Mouse (Mus musculus): ENCODE results near the gene Scube2. TPM values are rescaled to one million over a fixed set of nuclear protein-coding genes. Genes with fewer than 3 reads are reported as not detected.

Scube2 gene
- total and polyA plus RNA-seq, 3 experiments = 0.27 to 0.67 TPM; not detected in 1

- no peak overlapping the region for H3K27ac ChIP-seq (ENCODE audit: control insufficient read depth, low read depth, low read length)
- no peak overlapping the region for H3K4me3 ChIP-seq (ENCODE audit: control insufficient read depth in 1 of 2, insufficient read depth in 1 of 2, low read depth in 2 of 2, low read length in 2 of 2)
- peaks cover 0 to 8% of the 10 kb centered on the region in 2 experiments; a peak in 2 of 4 replicates for H3K36me3 ChIP-seq (ENCODE audit: control insufficient read depth in 1 of 2, insufficient read depth in 2 of 2, low read length in 2 of 2)
- H3K9me3 ChIP-seq (replicated peaks; ENCODE audit: insufficient read depth, low read length) = no peaks in the 10 kb centered on the region
- no peak for DNase-seq (ENCODE audit: low read depth, low spot score)
- peaks cover 0 to 5% of the 10 kb centered on the region in 2 experiments; a peak in 3 of 4 replicates for H3K4me1 ChIP-seq (ENCODE audit: control insufficient read depth in 1 of 2, insufficient read depth in 2 of 2, low read length in 2 of 2)
- no peak overlapping the region for H3K9ac ChIP-seq (ENCODE audit: control insufficient read depth, low read depth, low read length, poor library complexity, severe bottlenecking)
- peaks cover 0 to 2% of the 10 kb centered on the region in 2 experiments; a peak in 2 of 4 replicates for H3K27me3 ChIP-seq (ENCODE audit: control insufficient read depth in 1 of 2, insufficient read depth in 2 of 2, low read length in 2 of 2)
- H3K79me2 ChIP-seq (ENCODE audit: control insufficient read depth, insufficient read depth, low read length, poor library complexity) = no peaks in the 10 kb centered on the region
- TF ChIP-seq MYC (IDR thresholded peaks at IDR 0.05; ENCODE audit: low read depth, low read length) (no peak), CHD2 (IDR thresholded peaks at IDR 0.05; ENCODE audit: low read length) (no peak), CHD1 (IDR thresholded peaks at IDR 0.05; ENCODE audit: low read depth, low read length) (no peak), KAT2A (conservative IDR thresholded peaks at IDR 0.05; ENCODE audit: low read depth, low read length) (no peak), ZKSCAN1 (IDR thresholded peaks at IDR 0.05; ENCODE audit: low read depth, low read length) (no peak), EP300 (IDR thresholded peaks at IDR 0.05; ENCODE audit: low read depth in 1 of 2, low read length in 2 of 2) (no peak), RAD21 (IDR thresholded peaks at IDR 0.05; ENCODE audit: low read depth, low read length) (no peak), MYB (IDR thresholded peaks at IDR 0.05; ENCODE audit: low read depth, low read length) (no peak), POLR2AphosphoS5 (IDR thresholded peaks at IDR 0.05; ENCODE audit: borderline replicate concordance, low read depth, low read length) (no peak), E2F4 (IDR thresholded peaks at IDR 0.05; ENCODE audit: borderline replicate concordance, low read depth, low read length) (no peak), ZNF384 (IDR thresholded peaks at IDR 0.05; ENCODE audit: low read depth, low read length) (no peak), NELFE (IDR thresholded peaks at IDR 0.05; ENCODE audit: low read depth, low read length) (no peak), TBP (IDR thresholded peaks at IDR 0.05; ENCODE audit: low read depth, low read length) (no peak), SMC3 (IDR thresholded peaks at IDR 0.05; ENCODE audit: low read depth, low read length) (no peak), GABPA (IDR thresholded peaks at IDR 0.05; ENCODE audit: low read depth, low read length) (no peak), USF2 (IDR thresholded peaks at IDR 0.05; ENCODE audit: borderline replicate concordance in 1 of 2, insufficient read depth in 1 of 2, low read depth in 1 of 2, low read length in 2 of 2) (no peak)
Observed at GRCm38 (mm10) chr7:109873170-109873569, 7.7 kb upstream of the Scube2 start.

DNA sequence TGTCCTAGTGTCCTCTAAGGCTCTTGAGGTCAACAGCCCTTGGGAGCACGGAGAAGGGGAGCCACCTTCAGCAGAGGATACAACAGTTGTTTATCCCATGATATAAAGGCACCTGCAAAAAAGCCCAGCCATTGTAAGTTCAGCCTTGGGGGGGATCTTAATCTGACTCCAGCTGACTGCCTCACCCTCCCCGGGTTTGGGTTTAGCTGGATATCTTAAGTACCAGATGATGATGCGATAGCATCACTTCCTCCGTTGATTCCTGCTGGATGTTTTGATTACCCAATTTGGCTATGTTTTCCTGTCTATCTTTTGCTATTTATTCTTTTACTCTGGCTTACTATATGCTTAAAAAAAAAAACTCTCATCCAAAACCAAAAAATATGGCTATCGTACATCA is 5.8 kb upstream of the Scube2 start:
- TF ChIP-seq SIN3A (IDR thresholded peaks at IDR 0.05; ENCODE audit: low read length) (no peak), GATA1 (IDR thresholded peaks at IDR 0.05; ENCODE audit: low read depth, low read length) (peak; percentile 64), ETS1 (IDR thresholded peaks at IDR 0.05; ENCODE audit: low read depth, low read length) (peak; percentile 77), POLR2A (IDR thresholded peaks at IDR 0.05; ENCODE audit: control insufficient read depth in 1 of 2, insufficient read depth in 1 of 2, low read depth in 1 of 2, low read length in 2 of 2, poor library complexity in 1 of 2) (no peak), TCF12 (IDR thresholded peaks at IDR 0.05; ENCODE audit: low read depth, low read length) (peak; percentile 73; the same call in 1 of the 2 replicates), EP300 (IDR thresholded peaks at IDR 0.05; ENCODE audit: low read depth in 1 of 2, low read length in 2 of 2) (peak; percentile 42 to 63), TAL1 (IDR thresholded peaks at IDR 0.05; ENCODE audit: low read length) (0 out of 2 replicates have a peak, but pooled peaks have one; percentile 5)
- Histone ChIP-seq H3K9ac (ENCODE audit: control insufficient read depth, low read depth, low read length, poor library complexity, severe bottlenecking) (no peak overlapping the region), H3K9me3 (replicated peaks; ENCODE audit: insufficient read depth, low read length) (no peaks in the 10 kb centered on the region), H3K4me3 (ENCODE audit: control insufficient read depth in 1 of 2, insufficient read depth in 1 of 2, low read depth in 2 of 2, low read length in 2 of 2) (no peak overlapping the region), H3K27me3 (ENCODE audit: control insufficient read depth in 1 of 2, insufficient read depth in 2 of 2, low read length in 2 of 2) (peaks cover 1 to 10% of the 10 kb centered on the region in 2 experiments; a peak in 3 of 4 replicates), H3K4me1 (ENCODE audit: control insufficient read depth in 1 of 2, insufficient read depth in 2 of 2, low read length in 2 of 2) (peaks cover 0 to 5% of the 10 kb centered on the region in 2 experiments; a peak in 3 of 4 replicates), H3K79me2 (ENCODE audit: control insufficient read depth, insufficient read depth, low read length, poor library complexity) (no peaks in the 10 kb centered on the region), H3K27ac (ENCODE audit: control insufficient read depth, low read depth, low read length) (no peak overlapping the region), H3K36me3 (ENCODE audit: control insufficient read depth in 1 of 2, insufficient read depth in 2 of 2, low read length in 2 of 2) (peaks cover 0 to 8% of the 10 kb centered on the region in 2 experiments; a peak in 2 of 4 replicates)
- no peak for DNase-seq (ENCODE audit: low read depth, low spot score)
